Mouse (Mus musculus) large intestine, adult 2 months (tissue): ENCODE data around the gene Bmp2k. TPM values are rescaled to one million over a fixed set of nuclear protein-coding genes. Genes with fewer than 3 reads are reported as not detected.

ENCODE experiments used
- DNase-seq: peaks from one replicate; pipeline ENCODE4 v3.0.0-alpha.2; 2012; ENCODE audit warnings: low read depth, low spot score
- WGBS: fragments of 180-500 bp; shearing (Covaris S2); methylation state at CpG from one replicate; pipeline ENCODE4 v1.1.7; 2018; 5-methylcytosine and 5-hydroxymethylcytosine counted together
- polyA plus RNA-seq: library from polyadenylated mRNA; depleted of rRNA; stranded (reverse); fragments of >200 nt; gene quantifications from 2 replicates; pipeline ENCODE4 v1.2.3, GENCODE M21; 2012

Bmp2k gene
- polyA plus RNA-seq, 1 experiment: 6.1 TPM

- 64% methylated on average over 7 of the region's 7 CpGs for WGBS
Observed at GRCm38 (mm10) chr5:96969705-96970471, 27.6 kb upstream of the Bmp2k start.

GRCm38 (mm10) chr5:96970472-96970848 is 27.0 kb upstream of the Bmp2k start:
- no peak for DNase-seq

More at GRCm38 (mm10) chr5:96969705-96970471, 27.6 kb upstream of the Bmp2k start:
- DNase-seq: no peak

DNA sequence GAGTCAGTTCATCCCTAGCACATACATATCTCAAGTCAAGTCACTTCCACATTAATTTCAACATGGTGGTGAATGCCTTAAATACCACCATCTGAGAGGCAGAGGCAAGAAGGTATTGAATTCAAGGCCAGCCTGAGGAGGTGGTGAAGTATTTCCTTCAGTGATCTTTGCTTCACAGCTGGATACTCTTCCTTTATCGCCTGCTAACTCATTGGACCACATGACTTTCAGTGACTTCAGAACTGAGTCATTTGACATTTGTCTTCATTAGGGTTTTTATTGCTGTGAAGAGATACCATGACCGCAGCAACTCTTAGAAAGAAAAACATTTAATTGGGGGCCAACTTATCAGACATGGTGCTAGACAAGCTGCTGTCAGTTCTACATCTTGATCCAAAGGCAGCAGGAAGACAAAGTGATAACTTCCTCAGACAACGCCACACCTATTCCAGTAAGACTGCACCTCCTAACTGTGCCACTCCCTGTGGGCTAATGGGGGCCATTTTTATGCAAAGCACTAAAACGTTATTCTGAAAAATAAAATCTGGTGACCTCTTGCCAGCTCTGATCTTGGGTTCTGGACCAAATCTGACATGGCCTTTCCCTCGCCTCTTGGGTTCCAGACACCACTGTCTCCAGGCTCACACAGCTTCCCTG is 24.9 kb upstream of the Bmp2k start:
- no peak for DNase-seq
- 85% methylated on average over 5 of the region's 5 CpGs for WGBS

GRCm38 (mm10) chr5:96973714-96974113 is 23.8 kb upstream of the Bmp2k start:
- DNase-seq: no peak
- 70% methylated on average over 3 of the region's 3 CpGs for WGBS

DNA sequence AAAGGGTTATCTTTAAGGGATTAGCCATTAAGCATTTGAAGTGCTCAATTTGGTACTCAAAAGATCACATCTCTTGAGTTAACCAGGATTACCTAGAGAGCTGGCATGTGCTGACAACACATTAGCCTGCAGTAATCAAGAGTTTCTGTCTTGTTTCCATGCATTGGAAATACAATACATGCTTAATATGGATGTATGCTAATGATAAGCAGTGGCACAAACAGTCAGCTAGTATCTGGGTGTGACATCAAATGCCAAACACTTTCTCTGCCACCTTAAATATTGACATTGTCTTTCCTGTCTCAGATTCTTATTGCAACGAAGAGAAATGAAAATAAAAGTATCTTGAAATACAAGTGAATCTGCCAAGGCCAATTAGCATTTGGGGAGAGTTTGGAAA is 22.8 kb upstream of the Bmp2k start:
- WGBS: 22% methylated on average over 1 of the region's 1 CpGs
- no peak for DNase-seq

- WGBS: 82% methylated on average over 3 of the region's 3 CpGs
- no peak for DNase-seq
Observed at GRCm38 (mm10) chr5:96975112-96975511, 22.4 kb upstream of the Bmp2k start.

DNA sequence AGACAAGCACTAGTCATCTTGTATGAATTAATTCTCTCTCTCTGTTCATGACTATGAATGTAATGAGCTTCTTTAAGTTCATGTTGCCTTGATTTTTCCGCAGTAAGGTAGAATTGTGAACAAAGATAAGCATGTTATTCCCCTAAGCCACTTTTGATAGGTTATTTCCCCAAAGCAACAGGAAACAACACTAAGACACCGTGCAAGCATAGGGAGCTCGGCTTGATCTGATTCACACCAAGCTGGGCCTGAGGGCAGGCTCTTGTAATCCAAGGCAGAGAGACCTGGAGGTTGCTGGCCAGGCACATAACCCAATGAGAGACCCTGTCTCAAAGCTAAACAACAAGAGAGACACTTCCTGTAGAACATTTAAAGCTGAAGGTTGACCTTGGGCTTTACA is 21.3 kb upstream of the Bmp2k start:
- WGBS: 80% methylated on average over 3 of the region's 3 CpGs
- DNase-seq: no peak

DNA sequence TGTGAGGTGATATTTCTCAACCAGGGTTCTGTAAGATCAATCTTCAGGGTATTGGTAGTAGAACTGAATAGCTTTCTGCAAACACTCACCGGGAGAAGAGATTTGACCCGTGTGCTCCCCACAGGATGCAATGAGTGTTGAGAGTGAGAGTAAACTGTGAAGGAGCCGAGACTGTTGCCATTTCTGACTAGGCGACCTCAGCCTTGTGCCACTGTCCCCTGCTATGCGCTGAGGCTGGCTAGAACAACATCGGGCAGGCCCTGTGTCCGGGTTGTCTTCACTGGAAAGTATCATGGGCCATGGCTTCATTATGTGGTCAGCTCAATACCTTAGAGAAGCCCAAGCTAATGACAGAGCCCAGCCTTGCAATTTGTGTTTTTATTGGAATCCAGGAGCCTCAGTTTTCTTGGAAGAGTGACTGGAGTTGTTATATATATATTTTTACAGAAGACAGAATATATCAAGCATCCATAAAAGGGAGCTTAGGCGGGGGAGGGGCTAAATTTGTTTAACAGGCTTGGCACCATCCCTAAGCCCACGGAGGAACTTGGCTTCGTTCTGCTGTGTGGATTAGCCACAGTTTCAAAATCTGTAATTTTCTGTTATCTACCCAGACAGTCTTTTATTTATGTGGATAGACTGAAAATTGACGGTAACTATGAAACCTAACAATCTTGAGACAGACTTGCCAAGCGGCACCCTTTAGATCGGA is 18.0 kb upstream of the Bmp2k start:
- 50% methylated on average over 13 of the region's 13 CpGs for whole genome bisulfite sequencing

DNA sequence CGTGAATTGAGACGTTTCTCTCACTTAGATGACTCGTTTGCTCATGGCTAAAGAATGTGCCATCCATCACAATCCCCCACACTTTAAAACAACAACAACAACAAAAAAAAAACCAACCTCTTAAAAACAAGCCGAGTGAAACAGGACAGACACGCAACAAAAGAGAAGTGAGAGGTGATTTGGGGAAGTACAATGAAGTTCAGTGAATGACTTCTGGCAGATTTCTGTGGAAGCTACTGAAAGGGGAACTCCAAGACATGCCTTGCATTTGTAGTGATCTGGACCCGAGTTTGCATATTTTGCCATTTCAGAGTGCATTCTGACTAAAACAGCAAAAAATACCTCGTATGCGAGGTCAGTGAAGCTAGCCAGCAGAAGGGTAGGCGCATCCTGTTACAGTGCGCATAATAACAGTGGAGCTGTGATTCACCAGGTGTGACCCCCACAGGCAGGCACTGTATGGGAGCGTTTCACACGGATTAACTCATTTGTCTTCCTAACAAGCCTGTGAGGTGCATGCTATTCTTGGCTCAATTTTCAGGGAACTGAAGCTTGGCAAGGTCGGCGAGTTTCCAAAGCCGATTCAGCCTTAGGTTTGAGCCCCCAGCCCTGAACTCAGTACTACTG is 17.4 kb upstream of the Bmp2k start:
- no peak for DNase-seq
- WGBS: 62% methylated on average over 15 of the region's 15 CpGs

More for the DNA sequence above, 18.0 kb upstream of the Bmp2k start:
- DNase-seq: no peak

GRCm38 (mm10) chr5:96981987-96982386 is 15.5 kb upstream of the Bmp2k start:
- no peak for DNase-seq
- 23% methylated on average over 3 of the region's 3 CpGs for WGBS

DNA sequence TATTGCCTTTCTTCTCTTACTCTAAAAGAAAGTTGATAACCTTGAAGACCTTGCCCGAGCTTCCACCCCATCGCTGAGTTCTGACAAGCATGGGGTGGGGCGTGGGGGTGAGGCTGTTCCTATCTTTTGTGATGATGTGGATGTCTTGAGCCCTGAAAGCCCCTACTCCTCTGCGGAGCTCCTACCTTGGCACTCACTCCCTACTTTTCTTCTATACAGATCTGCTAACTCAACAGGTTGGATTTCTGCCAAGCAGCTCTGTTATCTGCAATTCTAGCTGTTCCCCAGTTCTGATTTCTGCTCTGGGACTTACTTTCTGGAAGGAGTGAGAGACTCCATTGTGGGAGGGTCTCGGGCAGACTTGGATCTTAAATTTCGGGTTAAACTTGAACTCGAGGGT is 14.3 kb upstream of the Bmp2k start:
- whole genome bisulfite sequencing: 34% methylated on average over 7 of the region's 7 CpGs
- no peak for DNase-seq

- DNase-seq: no peak
- WGBS: 81% methylated on average over 3 of the region's 3 CpGs
Observed at GRCm38 (mm10) chr5:96986850-96987249, 10.6 kb upstream of the Bmp2k start.

GRCm38 (mm10) chr5:96988880-96989279 is 8.6 kb upstream of the Bmp2k start:
- WGBS: 58% methylated on average over 4 of the region's 4 CpGs
- DNase-seq: no peak

DNA sequence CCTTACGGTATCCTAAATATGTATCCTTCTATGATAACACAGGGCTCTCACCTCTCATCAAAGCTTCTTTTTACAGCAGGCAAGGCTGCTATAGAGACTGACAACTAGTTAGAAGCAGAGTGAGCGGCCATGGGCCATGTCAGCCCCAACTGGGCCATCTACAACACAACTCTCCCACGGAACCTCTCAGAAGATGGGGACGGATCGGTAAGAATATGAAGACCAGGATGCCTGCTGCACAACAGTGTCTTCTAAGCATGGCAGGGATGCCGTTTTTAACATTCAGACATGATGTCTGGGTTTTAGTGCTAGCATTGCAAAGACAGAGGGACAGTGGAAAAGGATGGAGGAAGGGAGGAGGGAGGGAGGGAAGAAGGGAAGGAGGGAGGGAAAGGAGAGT is 6.3 kb upstream of the Bmp2k start:
- 96% methylated on average over 6 of the region's 6 CpGs for WGBS
- no peak for DNase-seq

DNA sequence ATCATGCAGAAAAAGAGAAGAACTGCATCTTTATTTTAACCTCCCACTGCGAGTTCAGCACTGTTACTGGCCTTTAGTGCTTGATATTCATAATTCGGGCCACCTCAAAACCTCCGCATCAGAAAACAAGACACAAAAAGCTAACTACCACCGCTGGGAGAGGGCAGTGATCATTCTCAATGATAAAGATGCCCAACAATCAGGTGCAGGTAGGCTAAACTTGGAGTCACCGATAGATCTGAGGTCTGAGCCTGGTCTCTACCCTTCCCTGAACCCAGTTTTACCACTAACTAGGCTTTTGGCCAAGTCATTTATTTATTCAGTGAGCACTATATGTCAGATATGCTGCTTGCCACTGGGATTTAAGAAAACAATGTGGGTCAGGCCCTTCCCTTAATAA is 4.8 kb upstream of the Bmp2k start:
- WGBS: 73% methylated on average over 5 of the region's 5 CpGs
- no peak for DNase-seq

DNA sequence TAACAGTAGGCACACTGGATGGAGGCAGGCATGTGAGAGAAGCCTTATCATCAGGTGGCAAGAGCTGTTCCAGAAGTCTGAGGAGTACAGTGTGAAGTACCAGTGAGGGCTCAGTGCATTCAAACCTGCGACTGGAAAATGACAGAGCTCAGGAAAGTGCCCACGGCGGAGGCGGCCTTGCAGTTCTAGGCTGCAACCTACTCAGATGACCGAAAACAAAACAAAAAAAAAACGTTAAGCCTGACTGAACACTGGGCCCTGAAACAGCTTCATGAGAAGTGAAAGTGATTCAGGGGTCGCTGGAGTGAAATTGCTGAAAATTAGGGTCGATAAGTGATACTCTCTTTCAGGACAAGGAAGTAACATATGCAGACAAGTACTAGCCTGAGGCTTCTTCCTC is 4.4 kb upstream of the Bmp2k start:
- DNase-seq: no peak
- 69% methylated on average over 8 of the region's 8 CpGs for WGBS

DNA sequence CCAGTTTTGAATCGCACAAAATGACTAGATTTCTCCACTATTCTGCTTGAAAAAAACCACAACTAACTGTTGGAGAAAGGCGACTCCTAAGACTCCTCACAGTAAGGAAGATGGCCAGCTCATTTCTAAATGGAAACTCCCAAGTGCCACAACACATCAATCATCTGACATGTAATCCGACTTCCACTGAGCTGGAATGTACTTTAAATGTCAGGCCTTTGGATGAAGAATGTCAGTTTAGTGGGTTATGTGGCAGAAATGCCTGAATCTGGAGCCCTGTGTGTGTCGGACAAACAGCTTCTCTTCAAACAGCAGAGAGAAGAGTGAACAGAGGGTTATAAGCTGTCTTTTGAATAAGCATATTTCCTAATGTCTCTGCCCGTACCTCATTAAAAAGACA is 1.7 kb upstream of the Bmp2k start:
- DNase-seq: no peak
- 90% methylated on average over 5 of the region's 5 CpGs for WGBS

GRCm38 (mm10) chr5:96996401-96997309 is 834 bp upstream of the Bmp2k start:
- no peak for DNase-seq

GRCm38 (mm10) chr5:96997802-96998565 is 495 bp downstream of the Bmp2k start:
- 1% methylated on average over 75 of the region's 75 CpGs for WGBS
- no peak for DNase-seq

More at GRCm38 (mm10) chr5:96996401-96997309, 834 bp upstream of the Bmp2k start:
- WGBS: 11% methylated on average over 39 of the region's 39 CpGs
